Mouse (Mus musculus) brain, embryonic 14.5 days (tissue): ENCODE measurements at regions not wholly inside any gene's neighbourhood (a gene's known extent, or its start where the extent isn't known, plus 50 kb on each side); places are given as distances from the start of the nearest gene placed in this dataset.

Experiments
- CTCF ChIP-seq: fragments of 200-500 bp; IDR thresholded peaks from 2 replicates; pipeline ENCODE4 v1.5.1; 2012; ENCODE audit warnings: inconsistent platforms, mild to moderate bottlenecking, moderate library complexity, borderline replicate concordance; ENCODE audit not compliant: insufficient read depth, insufficient read length; ENCODE audit errors: extremely low read depth
- POLR2A ChIP-seq: fragments of 200-500 bp; IDR thresholded peaks from 2 replicates; pipeline ENCODE4 v1.6.1; 2012; ENCODE audit warnings: mild to moderate bottlenecking, inconsistent platforms, borderline replicate concordance; ENCODE audit not compliant: poor library complexity, insufficient read depth, insufficient read length, severe bottlenecking; ENCODE audit errors: extremely low read depth

DNA sequence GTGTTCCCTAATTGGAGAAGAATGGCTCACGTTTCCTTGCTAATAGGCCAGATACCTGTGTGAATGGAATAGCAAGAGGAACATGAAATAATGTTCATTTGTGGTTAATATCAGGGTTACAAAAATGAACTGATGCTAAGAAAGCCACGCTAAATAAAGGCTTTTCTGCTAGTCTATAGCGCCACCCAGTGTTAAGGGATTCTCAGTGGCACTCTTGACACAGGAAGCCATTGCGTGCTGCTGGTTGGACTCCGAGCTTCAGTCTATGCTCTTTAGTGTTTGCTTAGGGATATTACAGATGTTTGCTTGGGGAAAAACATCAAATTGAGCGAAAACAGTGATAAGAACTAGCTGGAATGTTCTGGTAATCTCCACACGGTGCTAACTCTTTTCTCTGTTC, 1008.3 kb downstream of the Tecrl start:
- peak; percentile 80 for TF ChIP-seq CTCF
- no peak for TF ChIP-seq POLR2A
